Comparison of ENCODE assay signal across 11 mouse cellular contexts in the genomic region with DNA sequence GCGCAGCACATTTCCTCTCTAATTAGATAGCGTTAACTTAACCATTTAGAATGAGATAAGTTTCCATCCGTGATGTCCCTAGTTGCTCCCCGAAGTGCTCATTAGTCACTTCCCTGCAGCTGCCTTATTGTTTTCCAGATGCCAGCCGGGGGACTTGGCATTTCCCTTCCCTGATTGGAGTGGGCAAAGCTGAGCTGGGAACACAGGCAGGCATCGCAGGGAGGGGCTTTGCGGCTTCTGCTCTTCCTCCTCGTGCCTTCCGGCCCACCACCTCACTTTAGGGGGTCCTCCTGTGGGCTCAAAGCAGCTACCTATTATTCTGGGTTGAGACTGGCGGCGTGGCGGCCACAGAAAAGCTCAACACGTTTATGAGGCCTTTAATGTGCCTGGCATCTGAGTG. TPM values are rescaled to one million over a fixed set of nuclear protein-coding genes. Genes with fewer than 3 reads are reported as not detected.
A peak's percentile ranks its signal among the peaks of the same experiment; 100 is the strongest.
DNase-seq lines count a peak whose midpoint lies in the region; ATAC-seq and TF ChIP-seq lines count a peak whose summit lies in the region.
"Had no signal": no experiment of that assay in that cellular context is flagged by ENCODE, and none has a peak within 500 bp of the region (broad histone marks: within the 10 kb centered on the region; RNA-seq: fewer than 3 reads in every experiment).

No protein-coding gene starts in this region.

- no peak overlapping the region for H3K27ac ChIP-seq in lung, postnatal 0 days (ENCODE audit: low read length)
- peak overlapping the region; percentile 60 for H3K27ac ChIP-seq in forebrain, postnatal 0 days (ENCODE audit: low read depth, low read length)
- peak overlapping the region; percentile 85 for H3K27ac ChIP-seq in midbrain, embryonic 13.5 days
- H3K27ac ChIP-seq in heart, embryonic 11.5 days (ENCODE audit: low read depth, low read length) = no peak overlapping the region

- no peak overlapping the region for H3K4me2 ChIP-seq in lung, postnatal 0 days (replicated peaks; ENCODE audit: low read depth, low read length)
- no peak overlapping the region for H3K4me2 ChIP-seq in forebrain, postnatal 0 days (ENCODE audit: low read depth)
- H3K4me2 ChIP-seq in midbrain, embryonic 13.5 days (replicated peaks) = peak overlapping the region; percentile 11; the same call in 1 of the 2 replicates
- no peak overlapping the region for H3K4me2 ChIP-seq in heart, embryonic 11.5 days
- H3K4me2 ChIP-seq: liver, embryonic 11.5 days had no signal

- WGBS in lung, postnatal 0 days = 28% methylated on average over 13 of the region's 13 CpGs
- 11% methylated on average over 13 of the region's 13 CpGs for WGBS in forebrain, postnatal 0 days
- WGBS in midbrain, embryonic 13.5 days = 22% methylated on average over 13 of the region's 13 CpGs
- 18% methylated on average over 13 of the region's 13 CpGs for WGBS in heart, embryonic 11.5 days (ENCODE audit: insufficient replicate concordance)

- H3K4me3 ChIP-seq in lung, postnatal 0 days (ENCODE audit: low read depth, low read length) = no peak overlapping the region
- no peak overlapping the region for H3K4me3 ChIP-seq in forebrain, postnatal 0 days (ENCODE audit: low read depth, low read length)
- no peak overlapping the region for H3K4me3 ChIP-seq in midbrain, embryonic 13.5 days (replicated peaks)
- no peak overlapping the region for H3K4me3 ChIP-seq in heart, embryonic 11.5 days (ENCODE audit: low read depth, low read length)

- no peaks in the 10 kb centered on the region for H3K9me3 ChIP-seq in lung, postnatal 0 days (ENCODE audit: low read length)
- no peaks in the 10 kb centered on the region for H3K9me3 ChIP-seq in forebrain, postnatal 0 days (ENCODE audit: low read length)
- H3K9me3 ChIP-seq in midbrain, embryonic 13.5 days = no peaks in the 10 kb centered on the region
- H3K9me3 ChIP-seq in heart, embryonic 11.5 days (replicated peaks; ENCODE audit: control insufficient read depth, low read length) = no peaks in the 10 kb centered on the region

- H3K4me1 ChIP-seq in lung, postnatal 0 days (ENCODE audit: insufficient read depth, low read depth, low read length) = no peaks in the 10 kb centered on the region
- H3K4me1 ChIP-seq in forebrain, postnatal 0 days (ENCODE audit: insufficient read depth) = peaks cover 11% of the 10 kb centered on the region; the same call in 1 of the 2 replicates
- H3K4me1 ChIP-seq in midbrain, embryonic 13.5 days (replicated peaks) = peaks cover 38% of the 10 kb centered on the region
- H3K4me1 ChIP-seq in heart, embryonic 11.5 days (ENCODE audit: control insufficient read depth, insufficient read depth, low read length) = no peaks in the 10 kb centered on the region

- H3K36me3 ChIP-seq in lung, postnatal 0 days (ENCODE audit: insufficient read depth, low read length) = no peaks in the 10 kb centered on the region
- peaks cover 6% of the 10 kb centered on the region; the same call in 1 of the 2 replicates for H3K36me3 ChIP-seq in forebrain, postnatal 0 days (ENCODE audit: insufficient read depth)
- peaks cover 7% of the 10 kb centered on the region; the same call in 1 of the 2 replicates for H3K36me3 ChIP-seq in midbrain, embryonic 13.5 days
- H3K36me3 ChIP-seq in heart, embryonic 11.5 days (ENCODE audit: control insufficient read depth, insufficient read depth, low read length) = no peaks in the 10 kb centered on the region

- TF ChIP-seq EP300 in lung, postnatal 0 days (IDR thresholded peaks at IDR 0.05) = no peak

- DNase-seq in lung, postnatal 0 days (ENCODE audit: low spot score) = peak; percentile 19
- DNase-seq in lung, postnatal 25 days (ENCODE audit: low spot score) = no peak
- DNase-seq in forebrain, postnatal 0 days = peak; percentile 61
- DNase-seq in gastrocnemius, postnatal 10 days = no peak
- no peak for DNase-seq in cerebellum, postnatal 36 days

- H3K9ac ChIP-seq in lung, postnatal 0 days (replicated peaks; ENCODE audit: low read depth) = no peak overlapping the region
- peak overlapping the region; percentile 19; the same call in 1 of the 2 replicates for H3K9ac ChIP-seq in forebrain, postnatal 0 days
- H3K9ac ChIP-seq in midbrain, embryonic 13.5 days (replicated peaks) = peak overlapping the region; percentile 39
- H3K9ac ChIP-seq in heart, embryonic 11.5 days (ENCODE audit: low read depth, low read length) = no peak overlapping the region

- no peaks in the 10 kb centered on the region for H3K27me3 ChIP-seq in lung, postnatal 0 days (replicated peaks; ENCODE audit: insufficient read depth, low read length)
- H3K27me3 ChIP-seq in forebrain, postnatal 0 days (ENCODE audit: insufficient read depth, low read length) = no peaks in the 10 kb centered on the region
- H3K27me3 ChIP-seq in midbrain, embryonic 13.5 days = peaks cover 12% of the 10 kb centered on the region; the same call in 1 of the 2 replicates
- peaks cover 46% of the 10 kb centered on the region for H3K27me3 ChIP-seq in heart, embryonic 11.5 days (ENCODE audit: control insufficient read depth, insufficient read depth, low read length)

- no peak for TF ChIP-seq CTCF in lung, postnatal 0 days (IDR thresholded peaks at IDR 0.05)
- no peak for TF ChIP-seq CTCF in forebrain, postnatal 0 days (IDR thresholded peaks at IDR 0.05; ENCODE audit: low read depth)

- no peak for ATAC-seq in lung, postnatal 0 days
- peak; percentile 59 for ATAC-seq in forebrain, postnatal 0 days
- peak; percentile 51 for ATAC-seq in midbrain, embryonic 13.5 days
- no peak for ATAC-seq in heart, embryonic 11.5 days (replicated peaks; ENCODE audit: insufficient number of reproducible peaks, low FRiP score, low TSS enrichment)

RNA-seq across cellular contexts. Expression of gene Camk2n1, which starts 7.1 kb away (rescaled TPM):
- 10.9 and 12.7 TPM in 2 replicates for polyA plus RNA-seq in lung, postnatal 0 days (2015; fragmentation: Nextera tagmentation; extraction: Ambion mirVana)
- 45.9 and 48.3 TPM in 2 replicates for total RNA-seq in forebrain, postnatal 0 days (2014; rRNA removed)
- polyA plus RNA-seq in forebrain, postnatal 0 days (2015; fragmentation: Nextera tagmentation; extraction: Ambion mirVana) = 17.1 and 21.4 TPM in 2 replicates
- polyA plus RNA-seq in midbrain, embryonic 13.5 days (2015; fragmentation: Nextera tagmentation; extraction: Ambion mirVana) = 13.0 and 13.4 TPM in 2 replicates
- total RNA-seq in gastrocnemius, postnatal 10 days (2021) = 1 to 10 TPM; 5.9 to 7.2 TPM
- polyA plus RNA-seq in heart, embryonic 11.5 days (2014; fragmentation: Nextera tagmentation; extraction: Ambion mirVana) = 1.2 and 1.4 TPM in 2 replicates

RNA-seq across cellular contexts. Expression of gene Mul1, which starts 12.5 kb away (rescaled TPM):
- polyA plus RNA-seq in lung, postnatal 0 days (2015; fragmentation: Nextera tagmentation; extraction: Ambion mirVana) = 12.3 and 13.1 TPM in 2 replicates
- total RNA-seq in forebrain, postnatal 0 days (2014; rRNA removed) = 30.1 and 32.4 TPM in 2 replicates
- 13.5 and 19.4 TPM in 2 replicates for polyA plus RNA-seq in forebrain, postnatal 0 days (2015; fragmentation: Nextera tagmentation; extraction: Ambion mirVana)
- polyA plus RNA-seq in midbrain, embryonic 13.5 days (2015; fragmentation: Nextera tagmentation; extraction: Ambion mirVana) = 18.3 and 19.9 TPM in 2 replicates
- 10 to 100 TPM; 32.3 to 35.7 TPM for total RNA-seq in gastrocnemius, postnatal 10 days (2021)
- 16.1 and 18.2 TPM in 2 replicates for polyA plus RNA-seq in heart, embryonic 11.5 days (2014; fragmentation: Nextera tagmentation; extraction: Ambion mirVana)

RNA-seq across cellular contexts. Expression of gene Fam43b, which starts 50.7 kb away (rescaled TPM):
- 0.05 TPM in 1 of 2 replicates, not detected in the other for polyA plus RNA-seq in lung, postnatal 0 days (2015; fragmentation: Nextera tagmentation; extraction: Ambion mirVana)
- 11.9 and 14.7 TPM in 2 replicates for total RNA-seq in forebrain, postnatal 0 days (2014; rRNA removed)
- 18.9 and 22.6 TPM in 2 replicates for polyA plus RNA-seq in forebrain, postnatal 0 days (2015; fragmentation: Nextera tagmentation; extraction: Ambion mirVana)
- 1.1 and 1.3 TPM in 2 replicates for polyA plus RNA-seq in midbrain, embryonic 13.5 days (2015; fragmentation: Nextera tagmentation; extraction: Ambion mirVana)
- total RNA-seq in gastrocnemius, postnatal 10 days (2021) = under 1 TPM in 1 of 2 experiments, not detected in 1; 0.11 TPM
- 0.07 TPM in 1 of 2 replicates, not detected in the other for polyA plus RNA-seq in heart, embryonic 11.5 days (2014; fragmentation: Nextera tagmentation; extraction: Ambion mirVana)
- total RNA-seq: gastrocnemius, postnatal 36 days had no signal
- polyA plus RNA-seq: heart, postnatal 0 days; large intestine, adult 2 months had no signal

Comparison
In these comparisons a context has a peak if more than half of its experiments do, and no peak if none do; other contexts are left out.
1. DNase-seq: peak in lung, postnatal 0 days (single experiment) and forebrain, postnatal 0 days (single experiment); none in lung, postnatal 25 days (single experiment), gastrocnemius, postnatal 10 days (single experiment) and cerebellum, postnatal 36 days (0 of 2).
2. ATAC-seq: peak in forebrain, postnatal 0 days (single experiment) and midbrain, embryonic 13.5 days (single experiment); none in lung, postnatal 0 days (single experiment) and heart, embryonic 11.5 days (single experiment).
3. H3K27ac ChIP-seq: peak in forebrain, postnatal 0 days (single experiment) and midbrain, embryonic 13.5 days (single experiment); none in lung, postnatal 0 days (single experiment) and heart, embryonic 11.5 days (single experiment).
4. H3K9ac ChIP-seq: peak in forebrain, postnatal 0 days (single experiment) and midbrain, embryonic 13.5 days (single experiment); none in lung, postnatal 0 days (single experiment) and heart, embryonic 11.5 days (single experiment).